Mouse (Mus musculus): Measurements from ENCODE around the gene Csrnp2. TPM values are rescaled to one million over a fixed set of nuclear protein-coding genes. Genes with fewer than 3 reads are reported as not detected.
"Not testable (repeated sequence)": the region's sequence is repeated elsewhere in the genome, so short reads cannot be mapped to it uniquely, and the experiment has no call there.

Gene Csrnp2
- total and polyA plus RNA-seq, 3 experiments, result 4.2 to 5.8 TPM; not detected in 1

DNA sequence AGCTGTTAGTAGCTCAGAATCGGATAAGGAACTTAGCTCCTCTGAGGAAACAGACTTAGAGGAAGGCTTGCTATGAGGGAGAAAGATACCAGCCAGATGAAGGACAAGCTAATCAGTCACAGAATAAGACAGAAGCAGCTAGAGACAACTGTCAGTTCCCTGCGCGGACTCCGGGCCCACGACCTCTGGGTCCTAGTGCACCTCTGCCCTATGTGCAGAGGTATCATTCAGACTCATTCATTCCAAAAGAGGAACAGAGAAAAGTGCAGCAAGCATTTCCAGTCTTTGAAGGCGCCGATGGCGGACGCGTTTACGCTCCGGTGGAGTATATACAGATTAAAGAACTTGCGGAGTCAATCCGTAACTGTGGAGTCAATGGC, 48.4 kb upstream of the Csrnp2 start:
- not testable (repeated sequence) for H3K9me3 ChIP-seq (replicated peaks; ENCODE audit: insufficient read depth, low read length); H3K79me2 ChIP-seq (ENCODE audit: control insufficient read depth, insufficient read depth, low read length, poor library complexity); H3K27me3 ChIP-seq (ENCODE audit: control insufficient read depth in 1 of 2, insufficient read depth in 2 of 2, low read length in 2 of 2)
- H3K4me3 ChIP-seq (ENCODE audit: control insufficient read depth in 1 of 2, insufficient read depth in 1 of 2, low read depth in 2 of 2, low read length in 2 of 2), result peak overlapping the region; percentile 14 to 68; a peak in 3 of 4 replicates
- peak overlapping the region; percentile 99 for H3K27ac ChIP-seq (ENCODE audit: control insufficient read depth, low read depth, low read length)
- TF ChIP-seq NRF1 (IDR thresholded peaks at IDR 0.05; ENCODE audit: insufficient read depth, low read depth, low read length, poor library complexity, severe bottlenecking), result peak; percentile 20; the same call in 1 of the 2 replicates
- TF ChIP-seq HCFC1 (IDR thresholded peaks at IDR 0.05; ENCODE audit: low read depth, low read length), result peak; percentile 66; the same call in 1 of the 2 replicates
- peak; percentile 86 for TF ChIP-seq TBP (IDR thresholded peaks at IDR 0.05; ENCODE audit: low read depth, low read length)
- peak; percentile 92 for TF ChIP-seq SIN3A (IDR thresholded peaks at IDR 0.05; ENCODE audit: low read length)
- peak; percentile 73 for TF ChIP-seq POLR2AphosphoS2 (IDR thresholded peaks at IDR 0.05; ENCODE audit: low read length)
- TF ChIP-seq GATA1 (IDR thresholded peaks at IDR 0.05; ENCODE audit: low read depth, low read length), result peak; percentile 65; the same call in 1 of the 2 replicates
- TF ChIP-seq ZMIZ1 (IDR thresholded peaks at IDR 0.05; ENCODE audit: low read depth, low read length), result peak; percentile 63; the same call in 1 of the 2 replicates
- TF ChIP-seq TAL1 (IDR thresholded peaks at IDR 0.05; ENCODE audit: low read length), result peak; percentile 37; the same call in 1 of the 2 replicates
- peak; percentile 58 for TF ChIP-seq TCF12 (IDR thresholded peaks at IDR 0.05; ENCODE audit: low read depth, low read length)
- TF ChIP-seq ETS1 (IDR thresholded peaks at IDR 0.05; ENCODE audit: low read depth, low read length), result peak; percentile 51
- peak; percentile 51; the same call in 1 of the 2 replicates for TF ChIP-seq MYC (IDR thresholded peaks at IDR 0.05; ENCODE audit: low read depth, low read length)
- TF ChIP-seq MXI1 (IDR thresholded peaks at IDR 0.05; ENCODE audit: low read depth, low read length), result peak; percentile 55; the same call in 1 of the 2 replicates
- TF ChIP-seq MYB (IDR thresholded peaks at IDR 0.05; ENCODE audit: low read depth, low read length), result peak; percentile 64; the same call in 1 of the 2 replicates
- TF ChIP-seq NELFE (IDR thresholded peaks at IDR 0.05; ENCODE audit: low read depth, low read length), result peak; percentile 76
- peak in 1 of 2 experiments; percentile 65; a peak in 2 of 4 replicates for TF ChIP-seq POLR2A (IDR thresholded peaks at IDR 0.05; ENCODE audit: control insufficient read depth in 1 of 2, insufficient read depth in 1 of 2, low read depth in 1 of 2, low read length in 2 of 2, poor library complexity in 1 of 2)
- peak; percentile 59 to 76; a peak in 3 of 4 replicates for TF ChIP-seq EP300 (IDR thresholded peaks at IDR 0.05; ENCODE audit: low read depth in 1 of 2, low read length in 2 of 2)
- H3K36me3 ChIP-seq (ENCODE audit: control insufficient read depth in 1 of 2, insufficient read depth in 2 of 2, low read length in 2 of 2), result peaks cover 0 to 24% of the 10 kb centered on the region in 2 experiments; a peak in 2 of 4 replicates
- H3K4me1 ChIP-seq (ENCODE audit: control insufficient read depth in 1 of 2, insufficient read depth in 2 of 2, low read length in 2 of 2), result peaks cover 16 to 28% of the 10 kb centered on the region in 2 experiments
- peak overlapping the region; percentile 18; the same call in 1 of the 2 replicates for H3K9ac ChIP-seq (ENCODE audit: control insufficient read depth, low read depth, low read length, poor library complexity, severe bottlenecking)
- peak; percentile 97 for DNase-seq (ENCODE audit: low read depth, low spot score)

DNA sequence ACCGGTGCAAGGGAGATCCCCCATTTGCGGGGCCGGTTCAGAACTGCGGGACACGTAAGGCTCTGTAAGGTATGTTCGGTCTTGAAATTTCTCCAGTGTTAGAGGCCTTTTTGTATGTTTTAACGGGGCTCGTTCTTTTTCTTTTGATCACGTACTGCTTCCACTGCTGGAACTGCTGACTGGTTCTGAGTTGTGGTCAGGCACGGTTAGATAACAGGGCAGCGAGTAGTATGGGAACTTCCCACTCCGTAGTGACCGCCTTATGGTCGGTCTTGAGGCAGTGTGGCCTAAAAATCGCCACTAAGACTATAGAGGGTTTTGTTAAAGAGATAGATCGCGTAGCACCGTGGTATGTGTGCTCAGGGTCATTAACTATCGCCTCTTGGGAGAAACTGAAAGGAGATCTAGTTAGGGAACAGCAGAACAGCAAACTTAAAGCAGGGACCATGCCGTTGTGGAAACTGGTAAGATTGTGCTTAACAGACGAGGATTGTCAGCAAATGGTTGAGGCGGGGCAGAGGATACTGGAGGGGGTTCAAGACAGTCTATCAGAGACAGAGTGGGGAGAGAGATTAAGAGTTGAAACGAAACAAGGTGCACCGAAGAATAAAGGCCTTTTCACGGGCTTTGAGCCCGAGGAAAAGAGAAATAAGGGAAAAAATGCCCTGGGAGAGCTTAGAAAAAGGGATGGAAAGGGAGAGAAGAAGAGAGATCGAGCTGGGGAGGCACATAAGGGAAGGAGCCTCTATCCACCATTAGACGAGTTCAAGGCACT, 47.8 kb upstream of the Csrnp2 start:
- H3K9ac ChIP-seq (ENCODE audit: control insufficient read depth, low read depth, low read length, poor library complexity, severe bottlenecking), result peak overlapping the region; percentile 78
- H3K27ac ChIP-seq (ENCODE audit: control insufficient read depth, low read depth, low read length), result peak overlapping the region; percentile 99
- peak overlapping the region; percentile 58 to 68 for H3K4me3 ChIP-seq (ENCODE audit: control insufficient read depth in 1 of 2, insufficient read depth in 1 of 2, low read depth in 2 of 2, low read length in 2 of 2)
- peaks cover 0 to 24% of the 10 kb centered on the region in 2 experiments; a peak in 2 of 4 replicates for H3K36me3 ChIP-seq (ENCODE audit: control insufficient read depth in 1 of 2, insufficient read depth in 2 of 2, low read length in 2 of 2)
- H3K27me3 ChIP-seq (ENCODE audit: control insufficient read depth in 1 of 2, insufficient read depth in 2 of 2, low read length in 2 of 2); H3K79me2 ChIP-seq (ENCODE audit: control insufficient read depth, insufficient read depth, low read length, poor library complexity); H3K9me3 ChIP-seq (replicated peaks; ENCODE audit: insufficient read depth, low read length): not testable (repeated sequence)
- peaks cover 16 to 28% of the 10 kb centered on the region in 2 experiments for H3K4me1 ChIP-seq (ENCODE audit: control insufficient read depth in 1 of 2, insufficient read depth in 2 of 2, low read length in 2 of 2)
- peak; percentile 47; the same call in 1 of the 2 replicates for TF ChIP-seq GATA1 (IDR thresholded peaks at IDR 0.05; ENCODE audit: low read depth, low read length)
- TF ChIP-seq MXI1 (IDR thresholded peaks at IDR 0.05; ENCODE audit: low read depth, low read length), result 0 out of 2 replicates have a peak, but pooled peaks have one; percentile 23
- TF ChIP-seq MAZ (IDR thresholded peaks at IDR 0.05; ENCODE audit: low read depth, low read length), result 0 out of 2 replicates have a peak, but pooled peaks have one; percentile 33
- peak; percentile 58; the same call in 1 of the 2 replicates for TF ChIP-seq ZMIZ1 (IDR thresholded peaks at IDR 0.05; ENCODE audit: low read depth, low read length)
- 0 out of 2 replicates have a peak, but pooled peaks have one; percentile 43 for TF ChIP-seq MYC (IDR thresholded peaks at IDR 0.05; ENCODE audit: low read depth, low read length)
- TF ChIP-seq POLR2AphosphoS2 (IDR thresholded peaks at IDR 0.05; ENCODE audit: low read length), result peak; percentile 71; the same call in 1 of the 2 replicates
- TF ChIP-seq POLR2A (IDR thresholded peaks at IDR 0.05; ENCODE audit: control insufficient read depth in 1 of 2, insufficient read depth in 1 of 2, low read depth in 1 of 2, low read length in 2 of 2, poor library complexity in 1 of 2), result peak in 1 of 2 experiments; percentile 67; a peak in 2 of 4 replicates
- peak in 1 of 2 experiments; percentile 11; a peak in 1 of 4 replicates for TF ChIP-seq EP300 (IDR thresholded peaks at IDR 0.05; ENCODE audit: low read depth in 1 of 2, low read length in 2 of 2)
- peak; percentile 73 for DNase-seq (ENCODE audit: low read depth, low spot score)
